Mouse (Mus musculus): ENCODE data around the gene Has1. TPM values are rescaled to one million over a fixed set of nuclear protein-coding genes. Genes with fewer than 3 reads are reported as not detected.
"Not testable (repeated sequence)": the region's sequence is repeated elsewhere in the genome, so short reads cannot be mapped to it uniquely, and the experiment has no call there.

The Has1 gene
- polyA plus RNA-seq, 1 experiment from 2014 or later, result 1.1 TPM

DNA sequence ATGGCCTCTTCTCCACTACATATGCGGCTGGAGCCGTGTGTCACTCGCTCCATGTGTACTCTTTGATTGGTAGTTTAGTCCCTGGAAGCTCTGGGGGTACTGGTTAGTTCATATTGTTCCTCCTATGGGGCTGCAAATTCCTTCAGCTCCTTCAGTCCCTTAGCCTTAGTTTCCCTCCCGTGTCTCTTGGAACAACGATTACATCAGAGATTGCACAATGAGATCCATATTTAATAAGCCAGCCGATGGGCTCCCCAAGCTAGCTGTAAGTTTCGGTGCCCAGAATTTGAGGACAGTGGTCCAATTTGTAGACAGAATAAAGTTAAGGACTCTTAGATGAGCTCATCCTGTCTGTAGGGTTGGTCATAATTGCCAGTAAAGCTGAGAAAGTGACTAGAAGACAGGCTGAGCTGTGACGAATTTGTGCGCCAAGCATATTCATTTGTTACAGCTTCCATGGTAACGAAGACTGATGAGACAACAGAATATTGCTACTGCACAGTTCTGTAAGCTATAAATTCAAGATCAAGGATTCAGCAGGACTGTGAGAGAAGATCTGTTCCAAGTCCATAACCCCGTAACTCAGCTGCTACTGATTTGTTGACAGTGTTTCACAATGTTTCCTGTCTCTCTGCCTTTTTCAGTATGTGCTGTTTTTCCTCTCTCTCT, 11.9 kb upstream of the Has1 start:
- Histone ChIP-seq H3K36me3 (peaks cover 20% of the 10 kb centered on the region), H3K9ac (replicated peaks) (no peak overlapping the region), H3K27me3 (no peaks in the 10 kb centered on the region), H3K4me1 (replicated peaks) (no peaks in the 10 kb centered on the region), H3K4me2 (replicated peaks) (no peak overlapping the region), H3K9me3 (no peaks in the 10 kb centered on the region), H3K27ac (no peak overlapping the region), H3K4me3 (replicated peaks) (no peak overlapping the region)
- ATAC-seq, result no peak
- WGBS, result 93% methylated on average over 11 of the region's 11 CpGs

DNA sequence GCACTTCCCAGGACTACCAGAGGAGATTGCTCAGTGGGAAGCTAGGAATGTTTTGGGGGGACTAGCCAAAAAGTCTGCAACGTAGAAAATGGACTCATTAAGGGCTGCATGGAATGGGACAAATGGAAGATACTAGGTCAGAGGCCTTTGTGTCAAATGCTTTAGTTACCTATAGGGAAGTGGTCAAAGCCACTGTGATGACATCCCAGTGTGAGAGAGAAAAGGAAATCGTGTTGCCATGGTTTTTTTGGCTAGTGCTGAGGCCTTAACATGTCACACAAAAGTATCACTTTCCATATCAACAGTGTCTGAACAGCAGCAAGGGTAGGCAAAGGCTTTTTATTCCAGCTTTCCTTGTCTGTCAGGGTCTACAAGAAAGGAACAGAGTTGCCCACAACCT, 10.2 kb upstream of the Has1 start:
- Histone ChIP-seq H3K4me1 (replicated peaks) (no peaks in the 10 kb centered on the region), H3K9ac (replicated peaks) (no peak overlapping the region), H3K36me3 (peaks cover 20% of the 10 kb centered on the region), H3K27ac (no peak overlapping the region), H3K4me3 (replicated peaks) (no peak overlapping the region), H3K4me2 (replicated peaks) (no peak overlapping the region), H3K9me3 (no peaks in the 10 kb centered on the region), H3K27me3 (no peaks in the 10 kb centered on the region)
- ATAC-seq, result no peak
- WGBS, result 61% methylated on average over 2 of the region's 2 CpGs

- Histone ChIP-seq H3K27ac (no peak overlapping the region), H3K9ac (replicated peaks) (no peak overlapping the region), H3K9me3 (no peaks in the 10 kb centered on the region), H3K4me2 (replicated peaks) (no peak overlapping the region), H3K36me3 (peaks cover 20% of the 10 kb centered on the region), H3K4me3 (replicated peaks) (no peak overlapping the region), H3K4me1 (replicated peaks) (no peaks in the 10 kb centered on the region), H3K27me3 (no peaks in the 10 kb centered on the region)
- no peak for ATAC-seq
- 93% methylated on average over 1 of the region's 1 CpGs for WGBS
Observed at GRCm38 (mm10) chr17:17862360-17862759, 7.4 kb upstream of the Has1 start.

- H3K9me3 ChIP-seq, result no peaks in the 10 kb centered on the region
- no peak overlapping the region for H3K27ac ChIP-seq
- WGBS, result 92% methylated on average over 3 of the region's 3 CpGs
- H3K9ac ChIP-seq (replicated peaks), result no peak overlapping the region
- no peaks in the 10 kb centered on the region for H3K27me3 ChIP-seq
- no peak for ATAC-seq
- no peak overlapping the region for H3K4me3 ChIP-seq (replicated peaks)
- H3K36me3 ChIP-seq, result peaks cover 12% of the 10 kb centered on the region
- H3K4me2 ChIP-seq (replicated peaks), result no peak overlapping the region
- H3K4me1 ChIP-seq (replicated peaks), result no peaks in the 10 kb centered on the region
Observed at GRCm38 (mm10) chr17:17860110-17860509, 5.1 kb upstream of the Has1 start.

GRCm38 (mm10) chr17:17857446-17857845, 2.4 kb upstream of the Has1 start:
- Histone ChIP-seq H3K27ac (no peak overlapping the region), H3K4me3 (replicated peaks) (no peak overlapping the region), H3K9ac (replicated peaks) (no peak overlapping the region), H3K4me2 (replicated peaks) (no peak overlapping the region), H3K9me3 (no peaks in the 10 kb centered on the region), H3K4me1 (replicated peaks) (no peaks in the 10 kb centered on the region), H3K36me3 (no peaks in the 10 kb centered on the region; the same call in 1 of the 2 replicates), H3K27me3 (no peaks in the 10 kb centered on the region)
- 73% methylated on average over 1 of the region's 1 CpGs for WGBS
- ATAC-seq, result no peak

- Histone ChIP-seq H3K4me3 (replicated peaks) (no peak overlapping the region), H3K9ac (replicated peaks) (no peak overlapping the region), H3K9me3 (no peaks in the 10 kb centered on the region), H3K27ac (no peak overlapping the region), H3K27me3 (no peaks in the 10 kb centered on the region), H3K4me1 (replicated peaks) (no peaks in the 10 kb centered on the region), H3K36me3 (no peaks in the 10 kb centered on the region), H3K4me2 (replicated peaks) (no peak overlapping the region)
- no peak for ATAC-seq
- WGBS, result 93% methylated on average over 1 of the region's 1 CpGs
Observed at GRCm38 (mm10) chr17:17856612-17857011, 1.6 kb upstream of the Has1 start.

- Histone ChIP-seq H3K4me2 (replicated peaks) (peak overlapping the region; percentile 45), H3K9ac (replicated peaks) (no peak overlapping the region), H3K27ac (no peak overlapping the region), H3K36me3 (no peaks in the 10 kb centered on the region), H3K27me3 (peaks cover 12% of the 10 kb centered on the region; the same call in 1 of the 2 replicates), H3K4me3 (replicated peaks) (peak overlapping the region; percentile 20), H3K9me3 (no peaks in the 10 kb centered on the region), H3K4me1 (replicated peaks) (0 out of 2 replicates have a peak, but pooled peaks cover 3% of the 10 kb centered on the region)
- peak; percentile 51 for ATAC-seq
- 19% methylated on average over 55 of the region's 55 CpGs for WGBS
Observed at GRCm38 (mm10) chr17:17849906-17850712, 4.9 kb downstream of the Has1 start.

DNA sequence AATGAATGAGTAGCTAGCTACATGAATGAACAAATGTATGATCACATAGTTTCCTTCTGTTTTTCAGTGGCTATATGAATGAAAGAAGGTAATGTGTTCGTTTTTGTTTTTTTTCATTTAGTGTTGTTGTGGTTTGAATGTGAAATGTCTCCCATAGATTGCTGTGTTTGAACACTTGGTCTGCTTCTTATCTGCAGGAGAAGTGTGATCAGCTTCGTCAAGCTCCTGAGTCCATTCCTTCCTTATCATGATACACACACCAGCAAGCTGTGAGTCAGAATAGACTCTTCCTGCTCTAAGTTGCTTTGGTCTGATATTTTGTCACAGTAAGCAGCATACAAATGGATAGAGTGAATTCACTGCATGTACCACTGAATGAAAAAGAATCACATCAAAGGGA, 6.0 kb downstream of the Has1 start:
- no peak for ATAC-seq
- Histone ChIP-seq H3K9ac (replicated peaks) (no peak overlapping the region), H3K4me1 (replicated peaks) (0 out of 2 replicates have a peak, but pooled peaks cover 3% of the 10 kb centered on the region), H3K36me3 (no peaks in the 10 kb centered on the region), H3K27ac (no peak overlapping the region), H3K9me3 (no peaks in the 10 kb centered on the region), H3K4me2 (replicated peaks) (no peak overlapping the region), H3K27me3 (peaks cover 12% of the 10 kb centered on the region; the same call in 1 of the 2 replicates), H3K4me3 (replicated peaks) (no peak overlapping the region)
- 70% methylated on average over 2 of the region's 2 CpGs for WGBS

- no peak overlapping the region for H3K27ac ChIP-seq
- WGBS, result 73% methylated on average over 10 of the region's 10 CpGs
- H3K36me3 ChIP-seq, result peaks cover 8% of the 10 kb centered on the region; the same call in 1 of the 2 replicates
- H3K4me3 ChIP-seq (replicated peaks), result no peak overlapping the region
- H3K27me3 ChIP-seq, result peaks cover 11% of the 10 kb centered on the region; the same call in 1 of the 2 replicates
- H3K4me1 ChIP-seq (replicated peaks), result 0 out of 2 replicates have a peak, but pooled peaks cover 2% of the 10 kb centered on the region
- ATAC-seq, result no peak
- no peak overlapping the region for H3K9ac ChIP-seq (replicated peaks)
- no peaks in the 10 kb centered on the region for H3K9me3 ChIP-seq
- no peak overlapping the region for H3K4me2 ChIP-seq (replicated peaks)
Observed at GRCm38 (mm10) chr17:17845187-17846027, 9.6 kb downstream of the Has1 start.

DNA sequence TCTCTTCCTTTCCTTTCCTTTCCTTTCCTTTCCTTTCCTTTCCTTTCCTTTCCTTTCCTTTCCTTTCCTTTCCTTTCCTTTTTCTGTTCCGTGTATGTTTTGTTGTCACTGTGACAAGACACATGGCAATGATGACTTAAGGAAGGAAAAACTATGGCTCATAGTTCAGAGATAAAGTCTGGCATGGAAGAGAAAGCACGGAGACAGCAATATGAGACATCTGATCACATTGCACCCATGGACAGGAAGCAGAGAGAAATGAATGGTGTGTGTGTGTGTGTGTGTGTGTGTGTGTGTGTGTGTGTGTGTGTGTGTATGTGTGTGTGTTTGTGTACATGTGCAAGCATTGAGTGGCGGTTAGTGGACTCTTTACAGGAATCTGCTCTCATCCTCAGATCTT, 10.4 kb downstream of the Has1 start:
- ATAC-seq; H3K4me2 ChIP-seq (replicated peaks); H3K27ac ChIP-seq; H3K9ac ChIP-seq (replicated peaks); H3K4me3 ChIP-seq (replicated peaks); H3K9me3 ChIP-seq; H3K27me3 ChIP-seq; H3K4me1 ChIP-seq (replicated peaks): not testable (repeated sequence)
- WGBS, result 89% methylated on average over 3 of the region's 3 CpGs
- H3K36me3 ChIP-seq, result peaks cover 15% of the 10 kb centered on the region; the same call in 1 of the 2 replicates

DNA sequence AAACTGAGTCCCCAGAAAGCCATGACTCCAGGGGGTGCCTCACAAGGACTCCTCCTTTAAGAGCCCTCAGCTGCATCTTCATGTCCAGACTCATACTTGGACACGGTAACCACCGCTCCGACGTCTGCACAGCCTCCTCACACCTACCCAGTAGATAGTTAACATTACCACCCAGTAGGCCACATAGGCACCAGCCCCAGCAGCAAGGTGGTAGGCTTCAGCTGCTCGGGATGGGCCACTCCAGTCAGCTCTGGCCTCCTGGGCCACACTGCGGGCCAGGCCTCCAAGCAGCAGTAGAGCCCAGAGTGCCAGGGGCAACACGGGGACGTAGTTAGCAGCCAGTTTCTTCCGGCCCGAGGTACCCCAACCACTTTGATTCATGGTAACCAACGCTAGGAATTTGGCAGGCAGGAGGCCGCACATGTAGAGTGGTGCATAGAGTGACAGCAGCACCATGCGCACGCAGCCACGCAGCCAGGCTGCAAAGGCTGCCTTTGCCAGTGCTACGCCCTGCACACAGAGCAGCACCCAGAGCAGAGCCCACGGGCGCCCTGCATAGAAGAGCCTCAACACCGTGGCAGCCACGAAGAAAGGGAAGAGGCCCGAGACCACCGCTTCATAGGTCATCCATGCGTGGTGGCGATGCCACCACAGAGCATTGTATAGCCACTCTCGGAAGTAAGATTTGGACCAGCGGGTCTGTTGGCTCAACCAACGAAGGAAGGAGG, 11.3 kb downstream of the Has1 start:
- H3K27me3 ChIP-seq, result no peaks in the 10 kb centered on the region
- WGBS, result 81% methylated on average over 27 of the region's 27 CpGs
- peaks cover 18% of the 10 kb centered on the region for H3K36me3 ChIP-seq
- H3K27ac ChIP-seq, result no peak overlapping the region
- no peak overlapping the region for H3K4me2 ChIP-seq (replicated peaks)
- peaks cover 10% of the 10 kb centered on the region for H3K4me1 ChIP-seq (replicated peaks)
- peak; percentile 62 for ATAC-seq
- H3K9me3 ChIP-seq, result no peaks in the 10 kb centered on the region
- H3K9ac ChIP-seq (replicated peaks), result no peak overlapping the region
- no peak overlapping the region for H3K4me3 ChIP-seq (replicated peaks)
